Mouse (Mus musculus) brain, adult 2 months (tissue): ENCODE measurements around the gene Cnn1.

Experiments
- DNase-seq: peaks from one replicate; pipeline ENCODE4 v3.0.0; 2011; ENCODE audit warnings: low read depth, low spot score

Gene Cnn1

GRCm38 (mm10) chr9:22098993-22099696, at the start of gene Cnn1:
Cnn1 (plus strand) TSS chr9:22099216.
- no peak for DNase-seq

- DNase-seq: peak; percentile 49
These were observed 49.7 kb upstream of the Cnn1 start for GRCm38 (mm10) chr9:22049315-22049714.

GRCm38 (mm10) chr9:22049721-22050270, 49.2 kb upstream of the Cnn1 start:
- peak; percentile 77 for DNase-seq

GRCm38 (mm10) chr9:22050351-22050889, 48.6 kb upstream of the Cnn1 start:
- peak; percentile 84 for DNase-seq

GRCm38 (mm10) chr9:22051161-22051957, 47.7 kb upstream of the Cnn1 start:
- DNase-seq: peak; percentile 69

- DNase-seq: peak; percentile 95
These were observed 47.1 kb upstream of the Cnn1 start, which contains the start of gene Elavl3 for GRCm38 (mm10) chr9:22051958-22052254. Elavl3 (minus strand) TSS chr9:22052023.

- DNase-seq: no peak
These were observed 45.4 kb upstream of the Cnn1 start for GRCm38 (mm10) chr9:22053657-22054056.

GRCm38 (mm10) chr9:22054411-22055076, 44.5 kb upstream of the Cnn1 start:
- peak; percentile 96 for DNase-seq

- DNase-seq: no peak
These were observed 43.3 kb upstream of the Cnn1 start for GRCm38 (mm10) chr9:22055713-22056112.

GRCm38 (mm10) chr9:22056303-22056910, 42.6 kb upstream of the Cnn1 start:
- no peak for DNase-seq

- no peak for DNase-seq
These were observed 41.9 kb upstream of the Cnn1 start for GRCm38 (mm10) chr9:22057031-22057517.

- peak; percentile 66 for DNase-seq
These were observed 41.0 kb upstream of the Cnn1 start for GRCm38 (mm10) chr9:22058011-22058424.

- DNase-seq: peak; percentile 94
These were observed 37.7 kb upstream of the Cnn1 start for GRCm38 (mm10) chr9:22061339-22061738.

- peak; percentile 96 for DNase-seq
These were observed 34.7 kb upstream of the Cnn1 start for GRCm38 (mm10) chr9:22064341-22064740.

- no peak for DNase-seq
These were observed 33.4 kb upstream of the Cnn1 start for GRCm38 (mm10) chr9:22065642-22066041.

GRCm38 (mm10) chr9:22066433-22066832, 32.6 kb upstream of the Cnn1 start:
- peak; percentile 74 for DNase-seq

- no peak for DNase-seq
These were observed 31.8 kb upstream of the Cnn1 start for GRCm38 (mm10) chr9:22067195-22067594.

GRCm38 (mm10) chr9:22069881-22070553, 29.0 kb upstream of the Cnn1 start:
- DNase-seq: peak; percentile 63

- DNase-seq: peak; percentile 99
These were observed 28.0 kb upstream of the Cnn1 start, which contains the start of the genes Gm49318 and Zfp653 for GRCm38 (mm10) chr9:22070791-22071573. Gm49318 (minus strand) TSS chr9:22071259. Zfp653 (minus strand) TSS chr9:22071376.

- DNase-seq: no peak
These were observed 26.7 kb upstream of the Cnn1 start for GRCm38 (mm10) chr9:22072276-22072675.
